Mouse (Mus musculus) right cerebral cortex, postnatal 10 days (tissue): ENCODE data around the gene Shtn1.

Experiments used
- DNase-seq, 2 experiments: peaks; one replicate each; pipeline ENCODE4 v3.0.0; 2021; ENCODE audit warnings: low spot score in 2 of 2

Gene Shtn1

GRCm38 (mm10) chr19:59052053-59052452 lies 23.8 kb downstream of the Shtn1 start:
- DNase-seq: no peak

GRCm38 (mm10) chr19:59051622-59052021 lies 24.3 kb downstream of the Shtn1 start:
- DNase-seq: no peak

- DNase-seq: no peak
These were observed 27.0 kb downstream of the Shtn1 start for GRCm38 (mm10) chr19:59048852-59049251.

GRCm38 (mm10) chr19:59047511-59047910 lies 28.4 kb downstream of the Shtn1 start:
- DNase-seq: no peak

- no peak for DNase-seq
These were observed 34.8 kb downstream of the Shtn1 start for GRCm38 (mm10) chr19:59041086-59041485.

GRCm38 (mm10) chr19:59038793-59039192 lies 37.1 kb downstream of the Shtn1 start:
- DNase-seq: no peak

- no peak for DNase-seq
These were observed 39.1 kb downstream of the Shtn1 start for GRCm38 (mm10) chr19:59036811-59037210.

- no peak for DNase-seq
These were observed 42.7 kb downstream of the Shtn1 start for GRCm38 (mm10) chr19:59033241-59033640.

GRCm38 (mm10) chr19:59030221-59030620 lies 45.7 kb downstream of the Shtn1 start:
- no peak for DNase-seq

- DNase-seq: no peak
These were observed 46.9 kb downstream of the Shtn1 start for GRCm38 (mm10) chr19:59029011-59029410.

- DNase-seq: peak; percentile 65 to 78
These were observed 47.8 kb downstream of the Shtn1 start for GRCm38 (mm10) chr19:59028130-59028529.

GRCm38 (mm10) chr19:59023876-59024275 lies 52.0 kb downstream of the Shtn1 start:
- DNase-seq: no peak

GRCm38 (mm10) chr19:59021644-59022043 lies 54.3 kb downstream of the Shtn1 start:
- DNase-seq: no peak

GRCm38 (mm10) chr19:59010802-59011201 lies 65.1 kb downstream of the Shtn1 start:
- peak in 1 of 2 experiments; percentile 58 for DNase-seq

GRCm38 (mm10) chr19:59006577-59007340 lies 69.1 kb downstream of the Shtn1 start:
- DNase-seq: peak; percentile 45 to 54

- no peak for DNase-seq
These were observed 73.1 kb downstream of the Shtn1 start for GRCm38 (mm10) chr19:59002827-59003226.

- no peak for DNase-seq
These were observed 94.3 kb downstream of the Shtn1 start for GRCm38 (mm10) chr19:58981571-58981970.

- no peak for DNase-seq
These were observed 95.9 kb downstream of the Shtn1 start for GRCm38 (mm10) chr19:58980056-58980440.

- no peak for DNase-seq
These were observed 96.4 kb downstream of the Shtn1 start for GRCm38 (mm10) chr19:58979436-58980055.

- DNase-seq: peak in 1 of 2 experiments; percentile 41
These were observed 97.3 kb downstream of the Shtn1 start for GRCm38 (mm10) chr19:58978401-58979171.

- no peak for DNase-seq
These were observed 100.6 kb downstream of the Shtn1 start for GRCm38 (mm10) chr19:58975216-58975863.

GRCm38 (mm10) chr19:58974126-58974525 lies 101.8 kb downstream of the Shtn1 start:
- DNase-seq: no peak
